Comparison of ENCODE assay signal across 25 mouse cellular contexts in genomic region chr6:94835742-94836141, GRCm38 (mm10).
DNase-seq lines count a peak whose midpoint lies in the region; ATAC-seq and TF ChIP-seq lines count a peak whose summit lies in the region.
"Had no signal": no experiment of that assay in that cellular context is flagged by ENCODE, and none has a peak within 500 bp of the region (broad histone marks: within the 10 kb centered on the region; RNA-seq: fewer than 3 reads in every experiment).

No protein-coding gene starts in this region.

- H3K4me3 ChIP-seq in midbrain, embryonic 11.5 days (ENCODE audit: low read depth, low read length), result no peak overlapping the region
- no peak overlapping the region for H3K4me3 ChIP-seq in midbrain, embryonic 14.5 days (replicated peaks; ENCODE audit: low read depth, low read length)
- no peak overlapping the region for H3K4me3 ChIP-seq in intestine, postnatal 0 days (ENCODE audit: low read depth, low read length)
- H3K4me3 ChIP-seq: embryonic facial prominence, embryonic 12.5 days; erythroblast, embryonic 14.5 days; forebrain, embryonic 13.5 days; heart, embryonic 12.5 days; hindbrain, embryonic 10.5 days; liver, embryonic 15.5 days; midbrain, embryonic 10.5 days had no signal

- no peak for ATAC-seq in midbrain, embryonic 11.5 days (ENCODE audit: low FRiP score)
- ATAC-seq in midbrain, embryonic 14.5 days (ENCODE audit: low FRiP score, low TSS enrichment), result no peak
- ATAC-seq in intestine, postnatal 0 days, result peak; percentile 63; the same call in 1 of the 2 replicates
- ATAC-seq: forebrain, embryonic 13.5 days; hindbrain, postnatal 0 days; Patski had no signal

- no peak overlapping the region for H3K4me2 ChIP-seq in midbrain, embryonic 11.5 days
- no peak overlapping the region for H3K4me2 ChIP-seq in midbrain, embryonic 14.5 days (ENCODE audit: low read length)
- no peak overlapping the region; the same call in 1 of the 2 replicates for H3K4me2 ChIP-seq in intestine, postnatal 0 days (replicated peaks; ENCODE audit: low read depth)
- H3K4me2 ChIP-seq: embryonic facial prominence, embryonic 12.5 days; forebrain, embryonic 13.5 days; heart, embryonic 12.5 days; liver, embryonic 15.5 days had no signal

- intact Hi-C loops in left cerebral cortex, postnatal 36 days (cut with DNase I), result no loop called here

- WGBS in midbrain, embryonic 11.5 days, result 64% methylated on average over 2 of the region's 2 CpGs
- 60% methylated on average over 2 of the region's 2 CpGs for WGBS in midbrain, embryonic 14.5 days
- WGBS in intestine, postnatal 0 days, result 16% methylated on average over 2 of the region's 2 CpGs

- H3K27ac ChIP-seq in midbrain, embryonic 11.5 days (ENCODE audit: low read depth, low read length), result no peak overlapping the region
- no peak overlapping the region for H3K27ac ChIP-seq in midbrain, embryonic 14.5 days (replicated peaks; ENCODE audit: low read depth, low read length)
- H3K27ac ChIP-seq in intestine, postnatal 0 days (ENCODE audit: low read depth, low read length), result no peak overlapping the region
- H3K27ac ChIP-seq: embryonic facial prominence, embryonic 12.5 days; forebrain, embryonic 13.5 days; hindbrain, embryonic 10.5 days; hindbrain, postnatal 0 days; kidney, postnatal 0 days; liver, embryonic 15.5 days; macrophage; midbrain, embryonic 10.5 days had no signal

- TF ChIP-seq CTCF in intestine, postnatal 0 days (IDR thresholded peaks at IDR 0.05; ENCODE audit: low read depth), result no peak

- DNase-seq in kidney, adult 8-10 months, result peak; percentile 14 to 18
- DNase-seq in kidney, postnatal 10 days, result no peak
- DNase-seq in midbrain, embryonic 11.5 days (ENCODE audit: low spot score, missing footprints), result peak; percentile 28
- DNase-seq in midbrain, embryonic 14.5 days, result no peak
- peak; percentile 36 for DNase-seq in yolk sac, embryonic 10.5 days (ENCODE audit: low spot score)
- DNase-seq in left cerebral cortex, postnatal 36 days (ENCODE audit: low spot score in 2 of 2), result no peak
- DNase-seq: B cell, adult 2 months; cerebellum, adult 11-12 months; cerebellum, postnatal 10 days; heart, postnatal 10 days; liver; thymus, postnatal 14 days had no signal

- no peaks in the 10 kb centered on the region for H3K27me3 ChIP-seq in midbrain, embryonic 11.5 days (ENCODE audit: control insufficient read depth, insufficient read depth, low read length)
- H3K27me3 ChIP-seq in midbrain, embryonic 14.5 days (ENCODE audit: control insufficient read depth, insufficient read depth, low read length), result no peaks in the 10 kb centered on the region
- no peaks in the 10 kb centered on the region for H3K27me3 ChIP-seq in intestine, postnatal 0 days (replicated peaks; ENCODE audit: control insufficient read depth, insufficient read depth, low read length)
- H3K27me3 ChIP-seq: embryonic facial prominence, embryonic 12.5 days; forebrain, embryonic 13.5 days; heart, embryonic 12.5 days; liver, embryonic 15.5 days; Patski had no signal

- no peak overlapping the region for H3K9ac ChIP-seq in midbrain, embryonic 11.5 days (ENCODE audit: low read length)
- no peak overlapping the region for H3K9ac ChIP-seq in midbrain, embryonic 14.5 days (replicated peaks; ENCODE audit: low read length)
- no peak overlapping the region for H3K9ac ChIP-seq in intestine, postnatal 0 days (ENCODE audit: low read depth, low read length)
- H3K9ac ChIP-seq: embryonic facial prominence, embryonic 12.5 days; forebrain, embryonic 13.5 days; heart, embryonic 12.5 days; liver, embryonic 15.5 days had no signal

- H3K36me3 ChIP-seq in midbrain, embryonic 11.5 days (ENCODE audit: control insufficient read depth, insufficient read depth, low read length), result no peaks in the 10 kb centered on the region
- no peaks in the 10 kb centered on the region for H3K36me3 ChIP-seq in midbrain, embryonic 14.5 days (ENCODE audit: control insufficient read depth, insufficient read depth, low read length)
- H3K36me3 ChIP-seq in intestine, postnatal 0 days (ENCODE audit: control insufficient read depth, insufficient read depth), result no peaks in the 10 kb centered on the region
- H3K36me3 ChIP-seq: embryonic facial prominence, embryonic 12.5 days; G1E; heart, embryonic 12.5 days; hindbrain, embryonic 10.5 days; liver, embryonic 15.5 days; midbrain, embryonic 10.5 days had no signal

- H3K4me1 ChIP-seq in midbrain, embryonic 11.5 days (ENCODE audit: control insufficient read depth, insufficient read depth, low read length), result no peaks in the 10 kb centered on the region
- no peaks in the 10 kb centered on the region for H3K4me1 ChIP-seq in midbrain, embryonic 14.5 days (ENCODE audit: control insufficient read depth, insufficient read depth, low read length)
- no peaks in the 10 kb centered on the region for H3K4me1 ChIP-seq in intestine, postnatal 0 days (replicated peaks; ENCODE audit: control insufficient read depth, insufficient read depth, low read length)
- H3K4me1 ChIP-seq: embryonic facial prominence, embryonic 12.5 days; forebrain, embryonic 13.5 days; heart, embryonic 12.5 days; liver, embryonic 15.5 days had no signal

- no peaks in the 10 kb centered on the region for H3K9me3 ChIP-seq in midbrain, embryonic 11.5 days (ENCODE audit: control insufficient read depth, low read length)
- H3K9me3 ChIP-seq in midbrain, embryonic 14.5 days (ENCODE audit: control insufficient read depth, low read length), result no peaks in the 10 kb centered on the region
- H3K9me3 ChIP-seq in intestine, postnatal 0 days (ENCODE audit: control insufficient read depth), result no peaks in the 10 kb centered on the region
- H3K9me3 ChIP-seq: embryonic facial prominence, embryonic 12.5 days; forebrain, embryonic 13.5 days; G1E; heart, embryonic 12.5 days; hindbrain, embryonic 10.5 days; liver, embryonic 15.5 days; midbrain, embryonic 10.5 days had no signal

Comparison
In these comparisons a context has a peak if more than half of its experiments do, and no peak if none do; other contexts are left out.
1. DNase-seq: peak in kidney, adult 8-10 months (2 of 2), midbrain, embryonic 11.5 days (single experiment) and yolk sac, embryonic 10.5 days (single experiment); none in kidney, postnatal 10 days (single experiment), midbrain, embryonic 14.5 days (single experiment) and left cerebral cortex, postnatal 36 days (0 of 2).